Mouse (Mus musculus) small intestine, adult 2 months (tissue): ENCODE data around the gene Tasp1. TPM values are rescaled to one million over a fixed set of nuclear protein-coding genes. Genes with fewer than 3 reads are reported as not detected.

Source experiments
- H3K27ac ChIP-seq: fragments of 200-500 bp; 2 replicates; pipeline ENCODE4 v1.5.1; 2012; ENCODE audit warnings: low read depth, low read length, control low read depth, inconsistent platforms; ENCODE audit not compliant: insufficient read depth
- H3K27me3 ChIP-seq: fragments of 200-500 bp; 2 replicates; pipeline ENCODE4 v1.6.1; 2012; ENCODE audit warnings: mild to moderate bottlenecking, moderate library complexity, low read length, inconsistent platforms; ENCODE audit not compliant: control insufficient read depth, insufficient read depth
- H3K36me3 ChIP-seq: fragments of 200-500 bp; 2 replicates; pipeline ENCODE4 v1.6.1; 2012; ENCODE audit warnings: mild to moderate bottlenecking, low read length, control low read depth, inconsistent platforms; ENCODE audit not compliant: control insufficient read depth, insufficient read depth
- H3K4me1 ChIP-seq: fragments of 200-500 bp; 2 replicates; pipeline ENCODE4 v1.6.1; 2012; ENCODE audit warnings: low read length, inconsistent platforms, mixed read lengths; ENCODE audit not compliant: control insufficient read depth, insufficient read depth, insufficient read length
- H3K4me3 ChIP-seq: fragments of 200-500 bp; 2 replicates; pipeline ENCODE4 v1.5.1; 2012; ENCODE audit warnings: low read depth, mild to moderate bottlenecking, control low read depth, inconsistent platforms, low read length, moderate library complexity
- CTCF ChIP-seq: fragments of 200-500 bp; IDR thresholded peaks from 2 replicates; pipeline ENCODE4 v1.5.1; 2012; ENCODE audit warnings: low read depth, mild to moderate bottlenecking, control low read depth, inconsistent platforms, low read length, moderate library complexity, mixed read lengths; ENCODE audit not compliant: insufficient replicate concordance, insufficient read length; ENCODE audit errors: extremely low read depth
- POLR2A ChIP-seq: fragments of 200-500 bp; IDR thresholded peaks from 2 replicates; pipeline ENCODE4 v1.6.1; 2012; ENCODE audit warnings: low read depth, mild to moderate bottlenecking, control low read depth, inconsistent platforms, low read length, moderate library complexity
- WGBS: fragments of 180-500 bp; shearing (Covaris S2); methylation state at CpG from one replicate; pipeline ENCODE4 v1.1.7; 2018; 5-methylcytosine and 5-hydroxymethylcytosine counted together
- polyA plus RNA-seq: library from polyadenylated mRNA; depleted of rRNA; stranded (reverse); fragments of >200 nt; gene quantifications from 2 replicates; pipeline ENCODE4 v1.2.3, GENCODE M21; 2012

Tasp1 gene
- polyA plus RNA-seq, 1 experiment = 0.72 TPM

DNA sequence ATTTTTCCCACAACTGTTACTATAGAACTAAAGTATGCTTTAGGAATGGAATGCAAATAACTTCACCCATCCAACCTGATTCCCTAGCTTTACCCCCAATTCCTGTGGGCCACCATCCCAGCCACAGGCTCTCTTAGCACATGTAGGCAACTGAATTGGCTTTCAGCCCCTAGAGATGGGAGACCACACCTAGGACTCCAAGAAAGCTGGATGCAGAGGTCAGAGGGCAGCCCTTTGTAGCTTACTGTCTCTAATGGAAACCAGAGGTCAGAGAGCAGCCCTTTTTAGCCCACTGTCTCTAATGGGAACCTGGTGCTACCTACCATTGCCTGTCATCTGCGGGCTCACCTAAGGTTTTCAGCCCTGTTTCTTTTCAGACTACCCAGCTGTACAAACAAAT, 10.9 kb upstream of the Tasp1 start:
- TF ChIP-seq CTCF = no peak
- no peak for TF ChIP-seq POLR2A
- Histone ChIP-seq H3K27ac (no peak overlapping the region), H3K36me3 (no peaks in the 10 kb centered on the region), H3K4me1 (no peaks in the 10 kb centered on the region), H3K4me3 (no peak overlapping the region), H3K27me3 (no peaks in the 10 kb centered on the region)
- WGBS = 48% methylated on average over 1 of the region's 1 CpGs

DNA sequence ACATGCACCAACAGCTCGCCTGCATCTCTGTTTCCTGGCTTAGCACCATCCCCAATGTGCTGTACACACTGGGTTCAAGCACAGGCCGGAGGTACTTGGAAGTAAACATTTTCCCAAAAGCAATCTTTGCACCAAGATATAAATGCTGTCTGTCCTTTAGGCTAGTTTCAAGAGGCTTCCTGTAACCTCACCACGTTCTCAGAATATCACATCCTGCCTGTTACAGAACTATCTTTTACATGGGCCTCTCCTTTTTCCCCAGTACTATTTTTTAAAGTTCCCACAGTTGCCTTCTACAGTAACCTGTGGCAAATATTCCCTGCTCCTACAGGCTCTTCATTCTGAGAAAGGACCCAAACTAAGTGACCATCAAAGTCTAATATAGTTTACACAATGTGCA, 8.5 kb upstream of the Tasp1 start:
- Histone ChIP-seq H3K4me3 (no peak overlapping the region), H3K4me1 (no peaks in the 10 kb centered on the region), H3K27me3 (no peaks in the 10 kb centered on the region), H3K36me3 (no peaks in the 10 kb centered on the region), H3K27ac (no peak overlapping the region)
- no peak for TF ChIP-seq CTCF
- no peak for TF ChIP-seq POLR2A
- 79% methylated on average over 3 of the region's 3 CpGs for WGBS

DNA sequence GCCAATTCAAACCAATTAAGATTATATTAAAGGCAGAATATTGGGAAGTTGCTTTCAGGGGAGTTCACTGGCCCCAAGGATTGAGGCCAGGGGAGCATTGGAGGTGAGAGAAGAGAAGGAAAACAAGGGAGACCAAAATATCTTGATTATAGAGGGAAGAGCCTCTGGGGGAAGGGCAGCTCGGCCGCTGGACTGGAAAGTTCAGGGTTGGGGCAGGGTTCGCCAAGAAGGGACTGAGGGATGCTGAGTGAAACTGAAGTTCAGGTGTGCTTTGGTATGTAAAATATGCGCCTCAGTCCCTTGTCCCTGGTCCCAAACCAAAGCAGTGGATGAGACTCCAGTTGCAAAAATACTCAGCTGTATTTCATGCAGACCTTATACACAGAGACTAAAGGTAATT, 911 bp upstream of the Tasp1 start:
- peaks cover 2% of the 10 kb centered on the region; the same call in 1 of the 2 replicates for H3K4me1 ChIP-seq
- no peaks in the 10 kb centered on the region; the same call in 1 of the 2 replicates for H3K27me3 ChIP-seq
- no peak overlapping the region for H3K27ac ChIP-seq
- H3K36me3 ChIP-seq = no peaks in the 10 kb centered on the region
- no peak overlapping the region for H3K4me3 ChIP-seq
- TF ChIP-seq POLR2A (no peak), CTCF (no peak)
- WGBS = 58% methylated on average over 4 of the region's 4 CpGs

- 77% methylated on average over 8 of the region's 8 CpGs for WGBS
- Histone ChIP-seq H3K27ac (no peak overlapping the region), H3K4me3 (no peak overlapping the region), H3K27me3 (no peaks in the 10 kb centered on the region; the same call in 1 of the 2 replicates), H3K4me1 (peaks cover 2% of the 10 kb centered on the region; the same call in 1 of the 2 replicates), H3K36me3 (no peaks in the 10 kb centered on the region)
- peak; percentile 20; the same call in 1 of the 2 replicates for TF ChIP-seq CTCF
- no peak for TF ChIP-seq POLR2A
Observed at GRCm38 (mm10) chr2:140065676-140066075, 929 bp downstream of the Tasp1 start.

GRCm38 (mm10) chr2:140061481-140061880, 5.1 kb downstream of the Tasp1 start:
- 85% methylated on average over 3 of the region's 3 CpGs for WGBS
- TF ChIP-seq POLR2A (no peak), CTCF (no peak)
- no peaks in the 10 kb centered on the region for H3K27me3 ChIP-seq
- no peak overlapping the region for H3K4me3 ChIP-seq
- no peaks in the 10 kb centered on the region for H3K4me1 ChIP-seq
- H3K36me3 ChIP-seq = peaks cover 4% of the 10 kb centered on the region; the same call in 1 of the 2 replicates
- H3K27ac ChIP-seq = no peak overlapping the region

GRCm38 (mm10) chr2:140060092-140060867, 6.3 kb downstream of the Tasp1 start:
- no peaks in the 10 kb centered on the region for H3K4me1 ChIP-seq
- H3K27ac ChIP-seq = no peak overlapping the region
- no peak overlapping the region for H3K4me3 ChIP-seq
- no peaks in the 10 kb centered on the region for H3K27me3 ChIP-seq
- 88% methylated on average over 4 of the region's 4 CpGs for WGBS
- TF ChIP-seq CTCF (no peak), POLR2A (no peak)
- peaks cover 4% of the 10 kb centered on the region; the same call in 1 of the 2 replicates for H3K36me3 ChIP-seq

DNA sequence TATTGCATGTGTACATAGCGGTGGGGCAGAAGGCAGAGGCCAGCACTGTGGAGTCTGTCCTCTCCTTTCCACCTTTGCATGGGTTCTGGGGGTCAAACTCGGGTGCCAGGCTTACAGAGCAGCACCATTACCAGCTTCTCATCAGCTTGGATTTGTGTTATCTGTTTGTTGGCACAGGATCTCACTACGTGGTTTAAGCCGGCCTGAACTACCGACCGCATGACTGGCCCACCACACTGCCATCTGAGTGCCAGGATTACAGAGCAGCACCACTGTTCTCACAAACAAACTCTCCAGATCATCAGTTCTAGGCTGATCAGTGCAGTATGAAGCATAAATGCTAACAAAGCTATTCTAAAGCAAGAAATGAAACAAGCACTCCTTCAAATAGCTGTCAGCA, 8.5 kb downstream of the Tasp1 start:
- no peaks in the 10 kb centered on the region for H3K4me1 ChIP-seq
- TF ChIP-seq POLR2A (no peak), CTCF (no peak)
- no peak overlapping the region for H3K4me3 ChIP-seq
- WGBS = 85% methylated on average over 6 of the region's 6 CpGs
- H3K27me3 ChIP-seq = no peaks in the 10 kb centered on the region
- no peak overlapping the region for H3K27ac ChIP-seq
- peaks cover 4% of the 10 kb centered on the region; the same call in 1 of the 2 replicates for H3K36me3 ChIP-seq
